Mouse (Mus musculus): Measurements from ENCODE around the gene Slc2a13.

Gene Slc2a13

GRCm38 (mm10) chr15:91260578-91260977 is 312.5 kb downstream of the Slc2a13 start:
- no peak for DNase-seq

GRCm38 (mm10) chr15:91257140-91257539 is 315.9 kb downstream of the Slc2a13 start:
- no peak for DNase-seq

- no peak for DNase-seq
Observed at GRCm38 (mm10) chr15:91255308-91255707, 317.8 kb downstream of the Slc2a13 start.

GRCm38 (mm10) chr15:91252956-91253355 is 320.1 kb downstream of the Slc2a13 start:
- DNase-seq = no peak

GRCm38 (mm10) chr15:91251544-91252408 is 321.3 kb downstream of the Slc2a13 start:
- no peak for DNase-seq

- DNase-seq = peak in 1 of 2 experiments; percentile 52
Observed at GRCm38 (mm10) chr15:91250815-91251214, 322.2 kb downstream of the Slc2a13 start.

GRCm38 (mm10) chr15:91240683-91241335 is 332.3 kb downstream of the Slc2a13 start:
- no peak for DNase-seq

GRCm38 (mm10) chr15:91237294-91237693 is 335.8 kb downstream of the Slc2a13 start:
- no peak for DNase-seq

Data from cerebellum, postnatal 25 days (tissue).